Mouse (Mus musculus) G1E (cell line): ENCODE measurements at regions not wholly inside any gene's neighbourhood (a gene's known extent, or its start where the extent isn't known, plus 50 kb on each side); places are given as distances from the start of the nearest gene placed in this dataset.

Source experiments
- ATAC-seq: 2 replicates; pipeline ENCODE4 v1.8.0; 2016; ENCODE audit warnings: mild to moderate bottlenecking; ENCODE audit not compliant: insufficient number of reproducible peaks, poor library complexity, low FRiP score, severe bottlenecking; ENCODE audit errors: extremely low read depth
- DNase-seq: peaks from one replicate; pipeline ENCODE4 v3.0.0; 2012; ENCODE audit warnings: low spot score
- H3K27me3 ChIP-seq: 2 replicates; pipeline ENCODE4 v1.6.1; 2012; ENCODE audit warnings: mild to moderate bottlenecking, low read length, inconsistent platforms; ENCODE audit not compliant: insufficient read depth
- H3K36me3 ChIP-seq: replicated peaks from 2 replicates; pipeline ENCODE3; 2012; ENCODE audit warnings: mild to moderate bottlenecking, inconsistent platforms
- H3K4me1 ChIP-seq: 2 replicates; pipeline ENCODE4 v1.6.1; 2012; ENCODE audit warnings: low read depth, low read length, inconsistent platforms, mixed read lengths; ENCODE audit not compliant: insufficient read depth
- H3K4me3 ChIP-seq: 2 replicates; pipeline ENCODE4 v1.5.1; 2012; ENCODE audit warnings: low read depth, mild to moderate bottlenecking, inconsistent platforms, low read length, moderate library complexity, mixed read lengths
- H3K9me3 ChIP-seq: replicated peaks from 2 replicates; pipeline ENCODE4 v1.6.1; 2012; ENCODE audit warnings: inconsistent platforms
- CTCF ChIP-seq: IDR thresholded peaks from 2 replicates; pipeline ENCODE4 v1.5.1; 2012; ENCODE audit warnings: low read depth, low read length, inconsistent platforms, mixed read lengths
- GATA1 ChIP-seq: IDR thresholded peaks from 2 replicates; pipeline ENCODE4 v1.6.1; 2012; ENCODE audit warnings: borderline replicate concordance, low read length, inconsistent platforms, mixed read lengths
- GATA2 ChIP-seq: IDR thresholded peaks from 2 replicates; pipeline ENCODE4 v1.6.1; 2012; ENCODE audit warnings: low read depth, low read length, inconsistent platforms, borderline replicate concordance
- POLR2AphosphoS5 ChIP-seq: IDR thresholded peaks from 2 replicates; pipeline ENCODE4 v1.6.1; 2012; ENCODE audit warnings: low read depth, low read length, inconsistent platforms; ENCODE audit not compliant: insufficient replicate concordance
- TAL1 ChIP-seq: conservative IDR thresholded peaks from 2 replicates; pipeline ENCODE4 v1.6.1; 2012; ENCODE audit warnings: low read depth, low read length, inconsistent platforms, mixed read lengths

GRCm38 (mm10) chr5:44319626-44320025, 93.2 kb upstream of the Tapt1 start:
- H3K9me3 ChIP-seq: no peaks in the 10 kb centered on the region
- DNase-seq: no peak
- no peaks in the 10 kb centered on the region for H3K27me3 ChIP-seq
- H3K36me3 ChIP-seq: no peaks in the 10 kb centered on the region
- ATAC-seq: no peak
- TF ChIP-seq TAL1 (no peak), POLR2AphosphoS5 (no peak), CTCF (no peak), GATA2 (no peak)
- H3K4me1 ChIP-seq: no peaks in the 10 kb centered on the region
- H3K4me3 ChIP-seq: no peak overlapping the region

GRCm38 (mm10) chr5:44306769-44307557, 80.5 kb upstream of the Tapt1 start:
- no peak for DNase-seq
- ATAC-seq: no peak
- no peaks in the 10 kb centered on the region for H3K36me3 ChIP-seq
- H3K4me3 ChIP-seq: no peak overlapping the region
- H3K9me3 ChIP-seq: no peaks in the 10 kb centered on the region
- H3K4me1 ChIP-seq: peaks cover 11% of the 10 kb centered on the region
- TF ChIP-seq GATA2 (no peak), GATA1 (no peak), CTCF (no peak), TAL1 (no peak), POLR2AphosphoS5 (no peak)
- H3K27me3 ChIP-seq: 0 out of 2 replicates have a peak, but pooled peaks cover 4% of the 10 kb centered on the region

- peaks cover 11% of the 10 kb centered on the region for H3K4me1 ChIP-seq
- DNase-seq (peak; percentile 11), ATAC-seq (peak; percentile 22; the same call in 1 of the 2 replicates)
- H3K9me3 ChIP-seq: no peaks in the 10 kb centered on the region
- H3K4me3 ChIP-seq: no peak overlapping the region
- H3K27me3 ChIP-seq: no peaks in the 10 kb centered on the region
- no peaks in the 10 kb centered on the region for H3K36me3 ChIP-seq
- TF ChIP-seq POLR2AphosphoS5 (no peak), TAL1 (no peak), GATA1 (no peak), CTCF (peak; percentile 34; the same call in 1 of the 2 replicates)
These were observed 77.7 kb upstream of the Tapt1 start for GRCm38 (mm10) chr5:44303886-44304855.

GRCm38 (mm10) chr5:44284384-44284783, 58.0 kb upstream of the Tapt1 start:
- no peak overlapping the region for H3K4me3 ChIP-seq
- peaks cover 6% of the 10 kb centered on the region for H3K27me3 ChIP-seq
- peak; percentile 16 for DNase-seq
- no peak for ATAC-seq
- H3K36me3 ChIP-seq: no peaks in the 10 kb centered on the region
- TF ChIP-seq TAL1: no peak
- TF ChIP-seq GATA2: no peak
- no peak for TF ChIP-seq GATA1
- peak; percentile 74 for TF ChIP-seq CTCF
- no peak for TF ChIP-seq POLR2AphosphoS5
- no peaks in the 10 kb centered on the region for H3K9me3 ChIP-seq
- H3K4me1 ChIP-seq: no peaks in the 10 kb centered on the region
